Mouse (Mus musculus) kidney, postnatal 4 days (tissue): ENCODE data around the gene 1700031F05Rik.
"Not testable (repeated sequence)": the region's sequence is repeated elsewhere in the genome, so short reads cannot be mapped to it uniquely, and the experiment has no call there.

Source experiments
- DNase-seq, 2 experiments: peaks; one replicate each; pipeline ENCODE4 v3.0.0; 2021; ENCODE audit warnings: mixed read lengths in 2 of 2

Gene 1700031F05Rik

DNA sequence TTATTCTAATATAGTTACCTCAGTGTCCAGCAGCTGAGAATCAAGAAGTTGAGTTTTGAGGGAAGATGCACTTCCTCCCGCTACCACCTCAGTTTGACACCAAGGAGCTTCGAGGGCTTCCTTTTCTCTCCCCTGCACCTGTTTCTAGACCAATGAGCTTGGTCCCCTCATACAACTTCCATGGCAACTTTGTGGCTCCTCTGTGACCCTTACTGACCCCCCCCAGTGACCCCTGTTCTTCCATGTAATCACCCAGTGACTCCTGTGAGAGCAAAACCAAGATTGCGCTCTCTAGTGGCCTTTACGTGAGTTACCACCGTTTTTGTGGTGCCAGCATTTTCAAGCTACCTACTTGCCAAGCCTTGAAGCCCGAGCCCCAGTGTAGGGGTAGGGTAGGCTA, at the start of gene 1700031F05Rik:
Gene 1700031F05Rik (minus strand): TSS at position 101 of the 400 bp plus-strand sequence.
- DNase-seq, result no peak

- not testable (repeated sequence) for DNase-seq
These were observed 47.1 kb upstream of the 1700031F05Rik start for GRCm38 (mm10) chrX:102914823-102915222.

GRCm38 (mm10) chrX:102908587-102908986, 40.8 kb upstream of the 1700031F05Rik start, which contains the start of the genes Dmrtc1a and 1700011M02Rik:
Gene Dmrtc1a (minus strand): TSS chrX:102908687.
Gene 1700011M02Rik (plus strand): TSS chrX:102908905.
- DNase-seq, result not testable (repeated sequence)

- DNase-seq, result not testable (repeated sequence)
These were observed 13.3 kb downstream of the 1700031F05Rik start, which contains the start of gene Dmrtc1c2 for GRCm38 (mm10) chrX:102854516-102854915. Gene Dmrtc1c2 (minus strand): TSS chrX:102854616.

GRCm38 (mm10) chrX:102812311-102812710, 55.5 kb downstream of the 1700031F05Rik start:
- no peak for DNase-seq
